Mouse (Mus musculus): ENCODE data around the gene Btbd3. TPM values are rescaled to one million over a fixed set of nuclear protein-coding genes. Genes with fewer than 3 reads are reported as not detected.

Btbd3 gene
- polyA plus RNA-seq, 1 experiment from 2014 or later, result 8.9 TPM

DNA sequence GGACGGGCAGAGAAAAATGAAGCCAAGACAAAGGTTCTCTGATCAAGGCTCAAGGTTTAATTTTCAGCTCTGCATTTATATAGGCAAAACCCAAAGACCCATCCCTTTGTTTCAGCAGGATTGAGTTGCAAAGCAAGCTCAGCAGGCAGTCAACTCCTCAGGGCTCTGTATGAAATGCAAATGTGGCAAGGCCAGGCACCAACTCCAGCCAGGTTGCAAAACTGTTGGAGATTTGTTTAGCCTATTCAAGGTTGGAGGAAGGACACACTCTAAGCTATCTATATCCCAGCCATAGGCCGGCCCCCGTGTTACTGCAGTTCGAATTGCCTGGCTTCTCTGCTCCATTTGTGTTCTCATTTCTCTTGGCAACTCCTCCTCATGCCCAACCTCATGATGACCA, 259.2 kb downstream of the Btbd3 start:
- Histone ChIP-seq H3K27ac (ENCODE audit: low read length) (no peak overlapping the region), H3K4me3 (ENCODE audit: low read length) (no peak overlapping the region), H3K9me3 (replicated peaks; ENCODE audit: control insufficient read depth, low read length) (no peaks in the 10 kb centered on the region), H3K4me2 (ENCODE audit: low read depth, low read length) (no peak overlapping the region), H3K9ac (ENCODE audit: low read length) (no peak overlapping the region), H3K27me3 (ENCODE audit: control insufficient read depth, insufficient read depth, low read length) (no peaks in the 10 kb centered on the region), H3K36me3 (ENCODE audit: control insufficient read depth, insufficient read depth) (no peaks in the 10 kb centered on the region), H3K4me1 (ENCODE audit: control insufficient read depth, insufficient read depth, low read length) (no peaks in the 10 kb centered on the region)
- WGBS, result 64% methylated on average over 4 of the region's 4 CpGs
- no peak for ATAC-seq (replicated peaks; ENCODE audit: extremely low read depth, insufficient read depth, low FRiP score)

DNA sequence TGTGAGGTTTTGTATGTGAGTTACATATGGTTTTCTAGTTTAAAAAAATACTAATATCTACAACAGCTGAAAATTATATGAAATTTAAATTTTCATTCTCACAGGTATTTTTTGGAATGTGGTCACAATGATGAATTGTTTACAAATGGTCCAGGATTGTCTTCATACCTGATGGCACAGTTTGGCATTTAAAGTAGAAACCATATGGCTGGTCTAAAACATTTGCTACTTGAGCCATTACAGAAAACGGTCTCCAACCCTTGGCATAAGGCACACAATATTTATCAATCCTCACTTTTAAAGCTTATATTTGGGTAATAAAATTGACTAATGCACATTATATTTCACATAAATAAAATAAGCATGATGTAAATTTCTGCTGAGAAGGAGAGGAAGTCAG, 272.1 kb downstream of the Btbd3 start:
- Histone ChIP-seq H3K9ac (ENCODE audit: low read length) (no peak overlapping the region), H3K4me1 (ENCODE audit: control insufficient read depth, insufficient read depth, low read length) (no peaks in the 10 kb centered on the region), H3K4me3 (ENCODE audit: low read length) (no peak overlapping the region), H3K36me3 (ENCODE audit: control insufficient read depth, insufficient read depth) (no peaks in the 10 kb centered on the region), H3K4me2 (ENCODE audit: low read depth, low read length) (no peak overlapping the region), H3K27ac (ENCODE audit: low read length) (no peak overlapping the region), H3K27me3 (ENCODE audit: control insufficient read depth, insufficient read depth, low read length) (no peaks in the 10 kb centered on the region), H3K9me3 (replicated peaks; ENCODE audit: control insufficient read depth, low read length) (no peaks in the 10 kb centered on the region)
- ATAC-seq (replicated peaks; ENCODE audit: extremely low read depth, insufficient read depth, low FRiP score), result no peak
- 80% methylated on average over 1 of the region's 1 CpGs for WGBS

DNA sequence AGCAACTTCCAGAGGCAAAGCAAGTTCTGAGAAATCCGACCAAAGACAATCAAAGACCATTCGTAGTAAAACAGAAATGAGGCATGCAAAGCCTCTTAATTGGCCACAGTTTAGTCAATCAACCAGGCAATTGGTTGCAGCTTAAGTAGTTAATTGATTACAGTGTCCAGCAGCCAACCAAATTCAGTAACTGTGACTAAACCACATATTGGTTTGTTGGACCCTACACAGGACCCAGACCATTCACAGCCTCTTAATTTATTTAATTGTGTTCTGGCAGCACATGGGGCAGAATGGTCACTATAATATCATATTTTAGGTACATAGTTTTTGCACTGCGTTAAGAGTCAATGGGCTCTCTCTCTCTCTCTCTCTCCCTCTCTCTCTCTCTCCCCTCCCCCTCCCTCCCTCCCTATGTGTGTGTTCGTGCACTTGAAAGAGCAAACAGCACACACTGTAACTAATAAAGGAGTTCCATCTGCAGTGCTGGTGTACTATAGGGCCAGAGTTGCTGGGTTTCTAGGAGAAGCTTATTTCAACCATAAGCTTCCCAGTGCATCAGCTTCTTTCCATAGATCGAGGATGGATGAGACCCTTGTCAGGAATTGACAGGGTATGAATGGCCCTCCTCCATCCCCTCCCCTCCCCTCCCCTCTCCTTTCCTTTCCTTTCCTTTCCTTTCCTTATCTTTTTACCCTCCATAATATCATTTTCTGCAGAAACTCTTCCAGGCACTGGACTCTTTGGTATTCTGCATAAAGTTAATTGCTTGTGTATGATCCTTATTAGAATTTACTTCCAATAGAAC, 275.0 kb downstream of the Btbd3 start:
- no peak for ATAC-seq (replicated peaks; ENCODE audit: extremely low read depth, insufficient read depth, low FRiP score)
- Histone ChIP-seq H3K27ac (ENCODE audit: low read length) (no peak overlapping the region), H3K27me3 (ENCODE audit: control insufficient read depth, insufficient read depth, low read length) (no peaks in the 10 kb centered on the region), H3K9ac (ENCODE audit: low read length) (no peak overlapping the region), H3K36me3 (ENCODE audit: control insufficient read depth, insufficient read depth) (no peaks in the 10 kb centered on the region), H3K4me1 (ENCODE audit: control insufficient read depth, insufficient read depth, low read length) (no peaks in the 10 kb centered on the region), H3K4me2 (ENCODE audit: low read depth, low read length) (no peak overlapping the region), H3K4me3 (ENCODE audit: low read length) (no peak overlapping the region), H3K9me3 (replicated peaks; ENCODE audit: control insufficient read depth, low read length) (no peaks in the 10 kb centered on the region)
- 77% methylated on average over 5 of the region's 5 CpGs for WGBS

DNA sequence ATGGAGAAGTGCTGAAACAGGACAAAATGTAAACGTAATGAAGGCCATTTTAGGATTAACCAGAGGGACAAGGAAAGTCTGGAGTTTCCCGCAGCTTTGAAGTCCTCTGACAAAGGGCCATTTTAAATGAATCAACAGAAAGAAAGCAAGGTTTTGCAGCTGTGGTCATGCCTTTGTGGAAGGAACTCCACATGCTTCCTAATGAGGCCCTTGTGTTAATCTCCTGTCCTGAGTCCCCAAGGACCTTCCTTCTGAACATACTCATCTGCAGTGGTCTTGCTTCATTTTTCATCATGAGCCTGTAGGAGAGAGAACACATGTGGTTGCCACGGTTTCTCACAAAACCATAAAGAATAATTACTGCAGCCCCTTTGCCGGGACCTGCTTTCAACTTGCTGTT, 275.6 kb downstream of the Btbd3 start:
- Histone ChIP-seq H3K36me3 (ENCODE audit: control insufficient read depth, insufficient read depth) (no peaks in the 10 kb centered on the region), H3K27ac (ENCODE audit: low read length) (no peak overlapping the region), H3K9me3 (replicated peaks; ENCODE audit: control insufficient read depth, low read length) (no peaks in the 10 kb centered on the region), H3K27me3 (ENCODE audit: control insufficient read depth, insufficient read depth, low read length) (no peaks in the 10 kb centered on the region), H3K4me3 (ENCODE audit: low read length) (no peak overlapping the region), H3K4me1 (ENCODE audit: control insufficient read depth, insufficient read depth, low read length) (no peaks in the 10 kb centered on the region), H3K9ac (ENCODE audit: low read length) (no peak overlapping the region), H3K4me2 (ENCODE audit: low read depth, low read length) (no peak overlapping the region)
- WGBS, result 68% methylated on average over 4 of the region's 4 CpGs
- no peak for ATAC-seq (replicated peaks; ENCODE audit: extremely low read depth, insufficient read depth, low FRiP score)

DNA sequence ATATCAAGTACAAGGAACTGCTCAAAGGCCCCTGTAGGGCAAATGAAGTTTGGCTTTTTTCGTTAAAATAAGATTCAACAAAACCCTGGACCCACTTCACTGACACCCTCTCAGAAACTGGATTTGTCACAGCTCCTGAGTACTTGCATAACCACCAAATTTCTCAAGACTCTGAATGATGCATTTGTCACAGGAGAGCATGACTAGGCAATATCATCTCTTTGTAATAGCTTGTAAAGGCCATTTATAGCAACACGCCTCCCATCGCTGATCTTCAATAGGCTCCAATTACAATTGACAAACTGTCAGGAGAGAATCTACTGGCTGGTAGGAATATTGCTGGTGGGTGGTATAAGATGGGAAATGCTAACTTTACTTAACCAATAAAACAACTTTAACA, 283.3 kb downstream of the Btbd3 start:
- Histone ChIP-seq H3K4me2 (ENCODE audit: low read depth, low read length) (no peak overlapping the region), H3K36me3 (ENCODE audit: control insufficient read depth, insufficient read depth) (no peaks in the 10 kb centered on the region), H3K9ac (ENCODE audit: low read length) (no peak overlapping the region), H3K27me3 (ENCODE audit: control insufficient read depth, insufficient read depth, low read length) (no peaks in the 10 kb centered on the region), H3K4me1 (ENCODE audit: control insufficient read depth, insufficient read depth, low read length) (no peaks in the 10 kb centered on the region), H3K4me3 (ENCODE audit: low read length) (no peak overlapping the region), H3K27ac (ENCODE audit: low read length) (no peak overlapping the region), H3K9me3 (replicated peaks; ENCODE audit: control insufficient read depth, low read length) (no peaks in the 10 kb centered on the region)
- WGBS, result 79% methylated on average over 3 of the region's 3 CpGs
- no peak for ATAC-seq (replicated peaks; ENCODE audit: extremely low read depth, insufficient read depth, low FRiP score)

DNA sequence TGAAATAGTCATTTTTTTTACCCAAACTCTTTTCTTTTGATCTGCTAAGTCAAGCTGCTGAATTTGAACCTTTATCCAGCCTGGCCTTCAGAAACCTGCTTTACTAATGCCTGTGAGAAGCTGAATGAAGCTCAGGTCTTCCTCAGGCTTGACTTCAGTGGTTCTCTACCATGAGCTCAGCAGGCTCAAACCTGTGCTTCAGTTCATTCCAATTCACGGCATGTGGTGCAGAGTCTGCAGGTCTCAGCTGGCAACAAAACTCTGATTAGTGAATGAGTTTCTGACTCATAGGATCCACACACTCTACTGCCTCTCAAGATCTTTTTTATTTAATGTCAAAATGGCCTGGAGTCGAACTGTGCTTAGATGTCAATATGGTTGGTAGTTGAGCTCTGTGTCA, 292.6 kb downstream of the Btbd3 start:
- H3K9me3 ChIP-seq (replicated peaks; ENCODE audit: control insufficient read depth, low read length), result no peaks in the 10 kb centered on the region
- H3K9ac ChIP-seq (ENCODE audit: low read length), result no peak overlapping the region
- no peaks in the 10 kb centered on the region for H3K36me3 ChIP-seq (ENCODE audit: control insufficient read depth, insufficient read depth)
- H3K27me3 ChIP-seq (ENCODE audit: control insufficient read depth, insufficient read depth, low read length), result no peaks in the 10 kb centered on the region
- H3K4me1 ChIP-seq (ENCODE audit: control insufficient read depth, insufficient read depth, low read length), result no peaks in the 10 kb centered on the region
- ATAC-seq (replicated peaks; ENCODE audit: extremely low read depth, insufficient read depth, low FRiP score), result no peak
- H3K27ac ChIP-seq (ENCODE audit: low read length), result no peak overlapping the region
- H3K4me3 ChIP-seq (ENCODE audit: low read length), result no peak overlapping the region
- no peak overlapping the region for H3K4me2 ChIP-seq (ENCODE audit: low read depth, low read length)
- 80% methylated on average over 2 of the region's 2 CpGs for WGBS

DNA sequence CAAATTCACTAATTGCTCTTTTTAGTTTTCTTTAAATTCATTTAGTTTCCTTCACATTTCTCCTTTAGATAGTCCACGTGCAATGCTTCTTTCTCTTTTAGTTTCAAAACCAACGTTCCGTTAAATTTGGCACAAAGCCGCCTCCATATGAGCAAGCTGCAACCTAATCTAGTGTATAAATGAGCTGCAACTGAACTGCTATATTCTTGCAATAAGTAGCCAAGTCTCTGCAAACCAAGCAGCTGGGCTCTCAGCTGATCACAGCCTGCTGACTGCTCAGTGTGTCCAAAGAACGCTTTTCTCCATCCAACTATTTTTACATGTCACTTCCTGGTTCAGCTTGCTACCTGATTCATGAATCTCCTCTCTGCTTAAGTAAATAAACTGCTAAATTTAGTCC, 295.2 kb downstream of the Btbd3 start:
- no peak overlapping the region for H3K4me3 ChIP-seq (ENCODE audit: low read length)
- H3K9ac ChIP-seq (ENCODE audit: low read length), result no peak overlapping the region
- no peak overlapping the region for H3K4me2 ChIP-seq (ENCODE audit: low read depth, low read length)
- H3K27ac ChIP-seq (ENCODE audit: low read length), result no peak overlapping the region
- no peaks in the 10 kb centered on the region for H3K27me3 ChIP-seq (ENCODE audit: control insufficient read depth, insufficient read depth, low read length)
- H3K9me3 ChIP-seq (replicated peaks; ENCODE audit: control insufficient read depth, low read length), result no peaks in the 10 kb centered on the region
- no peaks in the 10 kb centered on the region for H3K36me3 ChIP-seq (ENCODE audit: control insufficient read depth, insufficient read depth)
- no peak for ATAC-seq (replicated peaks; ENCODE audit: extremely low read depth, insufficient read depth, low FRiP score)
- no peaks in the 10 kb centered on the region for H3K4me1 ChIP-seq (ENCODE audit: control insufficient read depth, insufficient read depth, low read length)
- WGBS, result 64% methylated on average over 5 of the region's 5 CpGs

DNA sequence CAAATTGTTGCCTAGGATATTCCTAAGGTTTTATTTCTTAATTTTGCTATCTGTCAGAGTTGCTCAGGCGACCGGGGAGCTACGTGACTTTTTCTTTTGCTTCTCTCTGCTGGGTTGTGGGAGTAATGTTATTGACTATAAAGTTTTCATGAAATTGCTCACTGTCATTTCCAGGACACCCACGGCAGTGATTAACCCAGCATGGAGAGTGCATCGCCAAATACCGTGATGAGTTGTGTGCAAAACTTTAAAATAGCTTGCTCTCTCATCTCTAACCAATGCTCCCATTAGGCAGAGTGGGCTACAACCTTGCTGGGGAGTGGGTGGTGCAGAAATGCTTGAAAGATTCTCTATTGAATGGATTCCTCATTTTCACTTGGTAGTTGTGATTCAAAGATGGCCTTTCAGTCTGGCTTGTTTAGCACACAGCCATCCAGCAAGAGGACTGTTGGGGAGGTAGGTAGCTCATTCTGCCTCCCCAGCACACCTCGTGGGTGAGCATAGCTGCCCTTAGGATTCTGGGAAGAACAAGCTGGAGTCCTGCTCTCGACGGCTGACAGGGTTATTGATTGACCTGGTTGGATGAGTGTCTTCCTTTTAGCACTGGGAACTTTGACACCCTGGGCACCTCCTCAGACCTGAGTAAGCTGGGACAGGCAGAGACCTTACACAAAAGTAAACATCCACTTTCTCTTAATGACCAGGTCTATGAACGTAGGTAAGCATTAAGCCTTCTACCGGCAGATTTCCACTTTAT, 298.9 kb downstream of the Btbd3 start:
- Histone ChIP-seq H3K9me3 (replicated peaks; ENCODE audit: control insufficient read depth, low read length) (no peaks in the 10 kb centered on the region), H3K27me3 (ENCODE audit: control insufficient read depth, insufficient read depth, low read length) (no peaks in the 10 kb centered on the region), H3K4me1 (ENCODE audit: control insufficient read depth, insufficient read depth, low read length) (no peaks in the 10 kb centered on the region), H3K4me2 (ENCODE audit: low read depth, low read length) (no peak overlapping the region), H3K4me3 (ENCODE audit: low read length) (no peak overlapping the region), H3K36me3 (ENCODE audit: control insufficient read depth, insufficient read depth) (no peaks in the 10 kb centered on the region), H3K9ac (ENCODE audit: low read length) (no peak overlapping the region), H3K27ac (ENCODE audit: low read length) (no peak overlapping the region)
- WGBS, result 79% methylated on average over 11 of the region's 11 CpGs
- ATAC-seq (replicated peaks; ENCODE audit: extremely low read depth, insufficient read depth, low FRiP score), result no peak

DNA sequence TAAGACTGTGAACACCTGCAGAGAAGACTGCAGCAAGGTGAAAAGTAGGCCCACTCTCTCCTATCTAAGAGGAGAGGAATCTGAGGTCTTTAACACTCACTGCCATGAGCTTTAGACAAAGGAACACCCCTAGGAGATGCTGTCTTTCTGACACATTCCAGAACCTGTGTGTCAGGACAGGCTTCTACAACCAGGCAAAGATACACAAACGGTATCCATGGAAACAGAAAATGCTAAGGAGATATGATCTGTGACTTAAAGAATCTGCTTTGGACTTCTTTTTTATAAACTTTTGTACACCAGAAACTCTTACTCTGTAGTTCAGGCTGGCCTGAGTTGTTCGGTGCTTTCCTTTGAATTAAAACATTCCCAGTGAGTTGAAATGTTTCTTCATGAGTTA, 329.6 kb downstream of the Btbd3 start:
- WGBS, result 76% methylated on average over 2 of the region's 2 CpGs
- H3K36me3 ChIP-seq (ENCODE audit: control insufficient read depth, insufficient read depth), result no peaks in the 10 kb centered on the region
- H3K9me3 ChIP-seq (replicated peaks; ENCODE audit: control insufficient read depth, low read length), result no peaks in the 10 kb centered on the region
- no peak for ATAC-seq (replicated peaks; ENCODE audit: extremely low read depth, insufficient read depth, low FRiP score)
- H3K4me2 ChIP-seq (ENCODE audit: low read depth, low read length), result no peak overlapping the region
- no peaks in the 10 kb centered on the region for H3K27me3 ChIP-seq (ENCODE audit: control insufficient read depth, insufficient read depth, low read length)
- H3K4me3 ChIP-seq (ENCODE audit: low read length), result no peak overlapping the region
- H3K4me1 ChIP-seq (ENCODE audit: control insufficient read depth, insufficient read depth, low read length), result no peaks in the 10 kb centered on the region
- no peak overlapping the region for H3K9ac ChIP-seq (ENCODE audit: low read length)
- no peak overlapping the region for H3K27ac ChIP-seq (ENCODE audit: low read length)

Measured in heart, embryonic 16.5 days (tissue).